Mouse (Mus musculus) E14TG2a.4 (cell line): ENCODE measurements around the gene Gfy.

Experiments used
- H3K27me3 ChIP-seq: 2 replicates; pipeline ENCODE4 v1.6.1; 2014; ENCODE audit warnings: low read length, control low read depth; ENCODE audit not compliant: insufficient read depth
- H3K36me3 ChIP-seq: 2 replicates; pipeline ENCODE4 v1.6.1; 2014; ENCODE audit warnings: low read length, control low read depth; ENCODE audit not compliant: insufficient read depth
- H3K4me1 ChIP-seq: replicated peaks from 2 replicates; pipeline ENCODE4 v1.6.1; 2014; ENCODE audit warnings: low read depth, low read length, control low read depth
- H3K4me3 ChIP-seq: replicated peaks from 2 replicates; pipeline ENCODE4 v1.5.1; 2014; ENCODE audit warnings: mild to moderate bottlenecking, low read length
- H3K9me3 ChIP-seq: 2 replicates; pipeline ENCODE4 v1.6.1; 2014; ENCODE audit warnings: low read length, control low read depth
- CTCF ChIP-seq: conservative IDR thresholded peaks from 2 replicates; pipeline ENCODE4 v1.5.1; 2014; ENCODE audit warnings: low read length
- NANOG ChIP-seq: IDR thresholded peaks from 2 replicates; pipeline ENCODE4 v1.6.1; 2014; ENCODE audit warnings: borderline replicate concordance, low read length, mixed read lengths
- POU5F1 ChIP-seq: IDR thresholded peaks from 2 replicates; pipeline ENCODE4 v1.6.1; 2014; ENCODE audit warnings: low read length, borderline replicate concordance

The Gfy gene

DNA sequence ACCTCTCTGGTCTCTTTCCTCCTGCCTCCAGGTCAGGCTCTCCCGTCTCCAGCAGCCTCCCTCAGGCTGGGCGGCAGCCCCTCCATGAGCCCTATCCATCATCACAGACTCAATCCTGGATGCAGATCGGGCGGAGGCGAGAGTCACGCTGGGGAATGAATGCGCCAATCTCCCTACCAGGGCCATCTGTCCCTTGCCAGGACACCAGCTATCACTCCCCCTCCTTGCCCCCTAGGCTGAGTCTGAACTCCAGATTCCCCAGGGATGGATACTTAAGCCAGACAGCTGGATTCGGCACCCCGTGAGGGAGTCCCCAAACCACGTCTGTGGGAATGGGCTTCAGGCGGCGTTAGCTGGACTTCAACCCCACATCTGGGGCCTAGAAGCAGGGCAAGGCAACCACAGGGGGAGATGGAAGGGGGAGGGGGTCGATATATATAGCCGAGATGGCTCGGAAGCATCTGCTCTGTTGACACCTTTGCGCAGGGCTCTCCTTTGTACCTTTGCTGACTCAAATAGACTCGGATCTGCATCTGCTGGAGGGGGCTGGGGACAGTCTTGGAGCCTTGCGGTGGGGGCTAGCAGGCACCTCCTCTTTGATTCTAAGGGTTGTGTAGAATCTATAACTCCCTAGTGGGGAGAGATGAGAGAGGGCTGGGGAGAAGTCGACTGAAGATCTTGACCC, 11.5 kb downstream of the Gfy start:
- TF ChIP-seq NANOG (no peak), CTCF (no peak), POU5F1 (no peak)
- Histone ChIP-seq H3K4me1 (peaks cover 86% of the 10 kb centered on the region), H3K36me3 (peaks cover 5% of the 10 kb centered on the region; the same call in 1 of the 2 replicates), H3K27me3 (peaks cover 82% of the 10 kb centered on the region), H3K9me3 (peaks cover 13% of the 10 kb centered on the region), H3K4me3 (peak overlapping the region; percentile 66)

DNA sequence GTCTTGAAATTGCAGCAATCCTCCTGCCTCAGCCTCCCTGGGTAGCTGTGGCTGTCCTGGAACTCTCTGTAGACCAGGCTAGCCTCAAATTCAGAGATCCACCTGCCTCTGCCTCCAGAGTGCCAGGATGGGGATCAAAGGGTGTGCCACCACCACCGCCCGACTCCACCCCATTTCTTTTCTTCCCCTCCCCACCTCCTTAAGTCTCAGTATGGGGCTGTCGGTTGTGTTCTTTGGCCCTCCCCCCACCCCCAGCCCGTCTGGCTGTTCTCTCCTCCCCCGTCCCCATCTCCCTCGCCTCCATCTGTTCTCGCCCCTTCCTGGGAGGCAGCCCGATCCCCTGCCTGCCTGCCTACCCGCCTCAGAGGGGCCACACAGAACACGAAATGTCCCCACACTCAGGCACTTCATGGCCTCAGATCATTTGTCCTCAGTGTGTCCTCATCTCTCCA, 12.4 kb downstream of the Gfy start:
- peaks cover 5% of the 10 kb centered on the region; the same call in 1 of the 2 replicates for H3K36me3 ChIP-seq
- no peak overlapping the region; the same call in 1 of the 2 replicates for H3K4me3 ChIP-seq
- peaks cover 87% of the 10 kb centered on the region for H3K27me3 ChIP-seq
- H3K4me1 ChIP-seq, result peaks cover 83% of the 10 kb centered on the region
- TF ChIP-seq CTCF, result no peak
- TF ChIP-seq POU5F1, result no peak
- TF ChIP-seq NANOG, result no peak
- peaks cover 13% of the 10 kb centered on the region for H3K9me3 ChIP-seq

DNA sequence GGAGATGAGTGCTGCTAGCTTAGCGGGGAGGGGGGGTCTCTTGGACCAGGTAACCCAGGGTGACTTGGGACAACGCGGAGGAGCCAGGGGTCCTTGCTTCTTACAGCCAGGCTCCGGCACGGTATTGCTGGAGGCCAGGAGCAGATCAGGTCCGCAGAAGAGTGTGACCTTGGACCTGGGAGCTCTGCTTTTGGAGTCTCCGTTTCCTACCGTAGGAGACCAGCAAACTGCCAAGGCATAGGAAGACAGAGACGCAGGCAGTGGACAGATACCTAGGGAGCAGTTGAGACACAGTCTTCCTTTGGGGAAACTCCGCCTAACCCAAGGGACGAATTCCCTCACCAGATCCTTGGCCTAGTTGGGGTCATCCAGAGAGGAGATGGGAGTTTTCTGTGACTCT, 13.7 kb downstream of the Gfy start:
- Histone ChIP-seq H3K9me3 (peaks cover 13% of the 10 kb centered on the region), H3K4me3 (no peak overlapping the region)
- TF ChIP-seq POU5F1, result no peak
- TF ChIP-seq CTCF, result no peak
- no peak for TF ChIP-seq NANOG

DNA sequence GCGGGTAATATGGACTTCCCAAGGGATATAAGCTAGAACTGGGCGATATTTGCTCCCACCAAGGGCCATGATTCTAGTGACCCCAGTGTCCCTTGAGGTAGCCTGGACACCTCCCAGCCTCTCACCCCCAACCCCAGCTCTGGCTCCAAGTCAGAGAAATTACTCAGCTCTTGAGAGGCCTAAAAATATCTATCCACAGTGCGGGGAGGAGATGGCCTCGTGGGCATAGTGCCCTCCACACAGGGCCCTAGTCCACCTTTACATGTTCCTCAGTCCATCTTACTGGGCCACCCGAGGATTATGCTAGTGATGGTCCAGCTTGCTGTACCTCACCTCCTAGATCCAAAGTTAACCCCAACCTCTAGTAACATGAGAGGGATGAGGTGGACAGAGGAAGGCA, 14.5 kb downstream of the Gfy start:
- H3K36me3 ChIP-seq, result peaks cover 17% of the 10 kb centered on the region
- H3K27me3 ChIP-seq, result peaks cover 67% of the 10 kb centered on the region
- H3K9me3 ChIP-seq, result peaks cover 6% of the 10 kb centered on the region
- peak overlapping the region; percentile 86; the same call in 1 of the 2 replicates for H3K4me3 ChIP-seq
- TF ChIP-seq NANOG (no peak), CTCF (no peak), POU5F1 (no peak)
- peaks cover 72% of the 10 kb centered on the region for H3K4me1 ChIP-seq

More for the DNA sequence above, 13.7 kb downstream of the Gfy start:
- H3K36me3 ChIP-seq, result peaks cover 8% of the 10 kb centered on the region
- H3K4me1 ChIP-seq, result peaks cover 77% of the 10 kb centered on the region
- peaks cover 76% of the 10 kb centered on the region for H3K27me3 ChIP-seq

DNA sequence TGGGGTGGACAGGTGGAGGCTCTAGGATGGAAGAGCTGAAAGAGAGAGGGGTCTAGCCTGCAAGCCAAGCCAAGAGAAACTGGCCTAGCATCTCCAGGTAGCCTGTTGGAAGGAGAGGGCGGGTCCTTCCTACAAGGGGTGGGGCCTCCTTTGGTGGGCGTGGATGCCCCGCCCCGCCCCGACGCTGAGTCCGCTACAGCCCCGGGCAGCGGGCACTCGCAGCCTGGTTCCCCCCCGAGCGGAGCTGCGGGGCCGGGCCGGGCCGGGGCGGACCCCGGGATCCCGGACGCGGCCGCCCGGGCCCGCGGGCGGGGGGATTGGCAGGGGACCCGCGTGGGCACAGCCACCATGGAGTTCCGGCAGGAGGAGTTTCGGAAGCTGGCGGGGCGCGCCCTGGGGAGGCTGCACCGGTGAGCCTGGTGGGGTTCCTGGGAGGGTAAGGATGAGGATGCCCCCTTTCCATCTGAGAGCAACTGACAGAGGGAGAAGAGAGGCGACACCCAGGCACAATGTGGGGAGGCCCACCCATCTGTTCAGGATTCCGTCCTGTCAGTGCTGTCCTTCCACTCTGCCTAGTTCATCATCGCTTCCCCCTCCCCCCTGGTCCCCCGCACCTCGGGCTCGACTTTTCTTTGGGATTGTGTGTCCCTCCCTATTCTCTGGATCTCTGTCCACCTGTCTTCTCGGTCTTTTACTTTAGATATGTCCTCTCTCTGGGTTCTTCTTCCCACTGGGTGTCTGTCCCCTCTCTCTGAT, 15.5 kb downstream of the Gfy start, which contains the start of gene Slc17a7:
TSS of gene Slc17a7 (plus strand) at position 215 of the 756 bp plus-strand sequence.
- H3K9me3 ChIP-seq, result no peaks in the 10 kb centered on the region
- H3K36me3 ChIP-seq, result peaks cover 21% of the 10 kb centered on the region
- H3K4me3 ChIP-seq, result peak within 1 kb of the TSS; percentile 86
- H3K4me1 ChIP-seq, result peaks cover 66% of the 10 kb centered on the region
- TF ChIP-seq CTCF (no peak), NANOG (no peak), POU5F1 (no peak)
- peaks cover 58% of the 10 kb centered on the region for H3K27me3 ChIP-seq

DNA sequence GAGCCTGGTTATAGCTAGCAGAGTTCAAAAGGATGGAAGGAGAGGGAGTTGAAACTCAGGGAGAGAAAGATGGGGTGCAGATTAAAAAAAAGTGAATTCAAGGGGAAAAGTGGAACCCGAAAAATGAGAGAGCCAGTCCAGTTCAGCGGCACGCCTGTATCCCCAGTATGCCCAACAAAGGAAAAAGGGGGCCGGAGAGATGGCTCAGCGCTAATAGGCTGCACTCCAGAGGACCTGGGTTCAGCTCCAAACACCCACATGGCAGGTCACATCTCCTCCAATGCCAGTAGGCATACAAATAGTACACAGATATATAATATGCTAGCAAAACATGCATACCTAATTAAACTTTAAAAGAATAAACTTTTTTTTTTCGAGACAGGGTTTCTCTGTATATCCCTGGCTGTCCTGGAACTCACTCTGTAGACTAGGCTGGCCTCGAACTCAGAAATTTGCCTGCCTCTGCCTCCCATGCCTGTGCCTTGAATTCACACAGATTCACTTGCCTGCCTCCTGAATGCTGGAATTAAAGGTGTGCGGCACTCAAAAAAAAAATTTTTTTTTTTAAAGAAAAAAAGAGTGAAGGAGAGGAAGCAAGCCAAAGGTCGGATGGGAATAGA, 16.3 kb downstream of the Gfy start:
- Histone ChIP-seq H3K36me3 (peaks cover 27% of the 10 kb centered on the region), H3K4me1 (peaks cover 61% of the 10 kb centered on the region), H3K27me3 (peaks cover 50% of the 10 kb centered on the region), H3K9me3 (no peaks in the 10 kb centered on the region), H3K4me3 (peak overlapping the region; percentile 86; the same call in 1 of the 2 replicates)
- no peak for TF ChIP-seq POU5F1
- TF ChIP-seq CTCF, result no peak
- no peak for TF ChIP-seq NANOG

DNA sequence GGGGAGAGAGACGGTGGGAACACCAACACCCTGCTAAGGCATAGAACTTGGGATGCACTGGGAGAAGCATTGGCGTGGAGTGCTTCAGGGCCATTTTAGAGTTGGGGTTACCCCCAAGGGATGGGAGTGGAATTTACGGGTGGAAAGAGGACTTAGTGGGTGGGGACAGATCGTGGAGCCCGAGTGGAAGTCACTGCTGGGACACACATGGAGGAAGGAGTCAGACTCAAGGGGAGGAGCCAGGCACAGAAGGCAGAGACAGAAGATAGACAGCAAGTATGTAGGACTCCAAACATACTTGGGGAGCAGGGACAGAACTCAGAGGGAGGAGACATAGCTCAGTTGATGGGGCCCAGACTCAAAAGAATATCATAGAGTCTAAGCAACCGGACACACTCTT, 16.8 kb downstream of the Gfy start:
- no peaks in the 10 kb centered on the region for H3K9me3 ChIP-seq
- peaks cover 55% of the 10 kb centered on the region for H3K4me1 ChIP-seq
- H3K27me3 ChIP-seq, result peaks cover 44% of the 10 kb centered on the region
- H3K36me3 ChIP-seq, result peaks cover 33% of the 10 kb centered on the region
- H3K4me3 ChIP-seq, result peak overlapping the region; percentile 62
- TF ChIP-seq POU5F1 (no peak), NANOG (no peak), CTCF (no peak)

DNA sequence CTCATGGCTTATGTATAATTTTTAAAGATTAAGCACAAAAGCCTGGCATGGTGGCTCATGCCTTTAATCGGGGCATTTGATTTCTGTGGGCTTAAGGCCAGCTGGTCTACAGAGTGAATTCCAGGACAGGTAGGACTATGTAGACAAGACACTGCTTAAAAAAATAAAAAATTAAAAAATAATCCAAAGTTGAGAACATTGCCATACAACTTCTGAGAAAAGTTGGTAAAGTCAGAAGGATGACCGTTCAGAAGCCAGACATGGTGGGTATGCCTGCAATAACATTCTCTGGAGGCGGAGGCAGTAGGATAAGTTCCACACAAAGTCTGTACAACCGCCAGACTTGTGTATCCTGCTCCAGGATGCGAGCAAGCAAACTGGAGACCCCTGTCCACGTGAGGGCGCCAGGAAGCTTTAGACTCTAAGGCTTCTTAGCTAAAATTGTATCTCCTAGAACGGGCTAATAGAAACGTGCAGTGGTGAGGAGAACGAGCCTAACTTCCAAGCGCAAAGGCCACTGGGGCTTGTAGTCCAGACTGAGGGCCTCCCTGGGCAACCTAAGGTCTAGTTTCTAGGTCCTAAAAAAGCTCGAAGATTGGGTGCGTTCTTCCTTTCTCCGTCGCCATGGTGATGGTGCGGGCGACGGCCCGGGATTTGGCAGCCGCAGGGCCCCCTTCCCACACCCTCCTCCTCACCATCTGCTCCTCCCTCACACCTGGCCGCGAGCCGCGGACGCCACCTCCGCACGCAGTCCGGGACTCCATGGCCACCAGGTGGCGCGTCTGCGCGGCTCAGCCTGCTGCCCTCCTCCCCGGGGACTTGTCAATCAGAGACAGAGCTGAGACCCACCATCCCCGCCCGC, 17.5 kb downstream of the Gfy start:
- no peaks in the 10 kb centered on the region for H3K9me3 ChIP-seq
- peak; percentile 15 for TF ChIP-seq CTCF
- TF ChIP-seq POU5F1, result no peak
- peaks cover 38% of the 10 kb centered on the region for H3K36me3 ChIP-seq
- H3K4me3 ChIP-seq, result peak overlapping the region; percentile 62
- peaks cover 49% of the 10 kb centered on the region for H3K4me1 ChIP-seq
- H3K27me3 ChIP-seq, result peaks cover 37% of the 10 kb centered on the region
